Mouse (Mus musculus): ENCODE results near the gene Tbl1x. TPM values are rescaled to one million over a fixed set of nuclear protein-coding genes. Genes with fewer than 3 reads are reported as not detected.

Tbl1x gene
- polyA plus RNA-seq, 1 experiment from 2014 or later = 68.8 TPM

GRCm38 (mm10) chrX:77579964-77580363 lies 69.2 kb downstream of the Tbl1x start:
- H3K4me2 ChIP-seq = no peak overlapping the region
- no peak for ATAC-seq (ENCODE audit: low FRiP score)
- H3K27ac ChIP-seq = no peak overlapping the region
- H3K9me3 ChIP-seq = no peaks in the 10 kb centered on the region
- no peak overlapping the region for H3K4me3 ChIP-seq (replicated peaks)
- no peak overlapping the region for H3K9ac ChIP-seq
- H3K4me1 ChIP-seq = no peaks in the 10 kb centered on the region
- no peaks in the 10 kb centered on the region for H3K36me3 ChIP-seq (replicated peaks)
- H3K27me3 ChIP-seq = no peaks in the 10 kb centered on the region
- WGBS = 84% methylated on average over 4 of the region's 4 CpGs

DNA sequence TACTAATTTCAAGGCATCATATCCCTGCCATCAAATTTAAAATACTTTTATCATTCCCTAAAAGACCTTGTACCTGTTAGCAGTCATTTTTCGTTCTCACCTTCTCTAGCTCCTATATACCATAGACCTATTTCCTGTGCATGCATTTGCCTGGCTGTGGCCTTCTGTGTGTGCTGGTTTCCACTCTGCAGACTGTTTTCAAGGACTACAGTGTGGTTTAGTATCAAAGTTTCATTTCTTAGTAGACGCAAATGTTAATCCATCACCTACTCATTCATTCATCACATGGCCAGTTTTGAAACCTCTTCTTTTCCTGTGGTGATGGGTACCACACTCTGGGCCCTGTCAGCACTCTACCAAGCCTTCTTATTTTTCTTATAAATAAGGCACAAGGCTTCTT lies 75.2 kb downstream of the Tbl1x start:
- no peaks in the 10 kb centered on the region for H3K27me3 ChIP-seq
- no peak overlapping the region for H3K9ac ChIP-seq
- no peak overlapping the region for H3K4me3 ChIP-seq (replicated peaks)
- H3K4me2 ChIP-seq = no peak overlapping the region
- H3K36me3 ChIP-seq (replicated peaks) = no peaks in the 10 kb centered on the region
- no peaks in the 10 kb centered on the region for H3K9me3 ChIP-seq
- H3K4me1 ChIP-seq = no peaks in the 10 kb centered on the region
- WGBS = 92% methylated on average over 2 of the region's 2 CpGs
- ATAC-seq (ENCODE audit: low FRiP score) = no peak
- H3K27ac ChIP-seq = no peak overlapping the region

DNA sequence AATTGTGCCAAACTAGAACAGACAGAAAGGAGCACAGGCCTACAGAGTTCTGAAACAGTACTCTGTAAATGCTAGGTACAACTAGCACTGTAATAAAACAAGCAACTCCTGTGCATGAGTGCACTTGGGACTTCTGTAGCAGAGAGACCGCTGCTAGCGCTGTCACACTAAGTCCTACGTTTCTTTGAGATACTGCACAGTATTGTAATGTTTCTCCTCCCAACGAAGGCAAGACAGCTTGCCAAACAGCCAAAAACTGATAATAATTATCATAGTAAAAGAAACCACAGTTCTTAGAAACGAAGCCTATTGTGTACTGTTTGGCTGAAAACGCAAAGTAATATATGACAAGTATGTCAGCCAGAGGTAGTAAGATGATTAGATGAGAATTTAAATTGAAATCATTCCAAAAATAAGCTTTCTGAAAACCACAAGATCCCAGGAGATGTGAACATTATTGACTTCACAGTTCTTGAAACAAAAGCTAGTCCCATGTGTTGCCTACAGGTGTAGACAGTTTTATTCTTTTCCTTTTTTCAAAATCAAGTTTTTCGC lies 83.9 kb downstream of the Tbl1x start:
- Histone ChIP-seq H3K4me1 (no peaks in the 10 kb centered on the region), H3K9me3 (no peaks in the 10 kb centered on the region), H3K36me3 (replicated peaks) (no peaks in the 10 kb centered on the region), H3K4me3 (replicated peaks) (no peak overlapping the region), H3K4me2 (no peak overlapping the region), H3K9ac (no peak overlapping the region), H3K27me3 (no peaks in the 10 kb centered on the region), H3K27ac (no peak overlapping the region)
- ATAC-seq (ENCODE audit: low FRiP score) = no peak
- 81% methylated on average over 7 of the region's 7 CpGs for WGBS

GRCm38 (mm10) chrX:77597674-77598073 lies 86.9 kb downstream of the Tbl1x start:
- ATAC-seq (ENCODE audit: low FRiP score) = no peak
- Histone ChIP-seq H3K27me3 (no peaks in the 10 kb centered on the region), H3K9me3 (no peaks in the 10 kb centered on the region), H3K9ac (no peak overlapping the region), H3K27ac (no peak overlapping the region), H3K4me1 (no peaks in the 10 kb centered on the region), H3K4me2 (no peak overlapping the region), H3K4me3 (replicated peaks) (no peak overlapping the region), H3K36me3 (replicated peaks) (no peaks in the 10 kb centered on the region)

- Histone ChIP-seq H3K4me2 (no peak overlapping the region), H3K36me3 (replicated peaks) (no peaks in the 10 kb centered on the region), H3K9ac (no peak overlapping the region), H3K4me3 (replicated peaks) (no peak overlapping the region), H3K27me3 (no peaks in the 10 kb centered on the region), H3K9me3 (no peaks in the 10 kb centered on the region), H3K27ac (no peak overlapping the region), H3K4me1 (no peaks in the 10 kb centered on the region)
- no peak for ATAC-seq (ENCODE audit: low FRiP score)
- whole genome bisulfite sequencing = 73% methylated on average over 2 of the region's 2 CpGs
Observed at GRCm38 (mm10) chrX:77598736-77599135, 87.9 kb downstream of the Tbl1x start.

DNA sequence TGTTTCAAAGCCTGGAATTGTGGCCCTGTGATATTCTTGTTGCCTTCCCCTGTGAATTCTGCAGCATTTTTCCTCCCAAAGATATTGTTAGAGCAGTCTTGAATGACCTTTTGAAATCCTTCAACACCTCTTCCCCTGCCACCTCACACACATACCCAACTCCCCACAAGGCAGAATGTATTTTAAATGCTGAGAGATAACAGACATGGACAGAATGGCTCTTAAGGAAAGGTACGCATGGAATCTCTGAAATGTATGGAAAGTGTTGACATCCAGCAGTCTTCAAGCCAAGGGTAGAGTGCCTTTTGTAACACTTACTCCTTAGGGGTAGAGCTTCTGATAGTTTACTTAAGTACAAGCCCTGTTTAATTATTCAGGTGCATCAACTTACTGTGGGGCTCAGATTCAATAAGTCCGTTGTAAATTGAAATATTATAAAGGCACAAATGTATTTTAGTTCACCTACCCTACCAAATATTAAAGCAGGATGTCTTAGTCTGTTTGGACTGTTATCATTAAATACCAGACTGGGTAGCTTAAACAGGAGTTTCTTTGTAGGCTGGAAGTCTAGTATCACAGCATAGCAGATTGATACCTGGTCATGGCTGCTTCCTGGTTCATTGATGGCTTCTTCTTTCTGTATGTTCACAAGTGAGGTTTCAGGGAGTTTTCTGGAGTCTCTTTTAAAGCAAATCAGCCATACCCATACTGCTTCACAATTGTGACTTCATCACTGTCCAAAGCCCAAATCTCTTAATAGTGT lies 92.9 kb downstream of the Tbl1x start:
- Histone ChIP-seq H3K9me3 (no peaks in the 10 kb centered on the region), H3K4me3 (replicated peaks) (no peak overlapping the region), H3K9ac (no peak overlapping the region), H3K36me3 (replicated peaks) (no peaks in the 10 kb centered on the region), H3K27ac (no peak overlapping the region), H3K4me2 (no peak overlapping the region), H3K4me1 (no peaks in the 10 kb centered on the region), H3K27me3 (no peaks in the 10 kb centered on the region)
- 93% methylated on average over 2 of the region's 2 CpGs for WGBS
- ATAC-seq (ENCODE audit: low FRiP score) = no peak

GRCm38 (mm10) chrX:77607488-77607887 lies 96.7 kb downstream of the Tbl1x start:
- no peaks in the 10 kb centered on the region for H3K4me1 ChIP-seq
- no peak overlapping the region for H3K27ac ChIP-seq
- no peak for ATAC-seq (ENCODE audit: low FRiP score)
- H3K36me3 ChIP-seq (replicated peaks) = no peaks in the 10 kb centered on the region
- no peak overlapping the region for H3K4me2 ChIP-seq
- no peak overlapping the region for H3K9ac ChIP-seq
- no peaks in the 10 kb centered on the region for H3K27me3 ChIP-seq
- WGBS = 57% methylated on average over 1 of the region's 1 CpGs
- H3K4me3 ChIP-seq (replicated peaks) = no peak overlapping the region
- H3K9me3 ChIP-seq = no peaks in the 10 kb centered on the region

DNA sequence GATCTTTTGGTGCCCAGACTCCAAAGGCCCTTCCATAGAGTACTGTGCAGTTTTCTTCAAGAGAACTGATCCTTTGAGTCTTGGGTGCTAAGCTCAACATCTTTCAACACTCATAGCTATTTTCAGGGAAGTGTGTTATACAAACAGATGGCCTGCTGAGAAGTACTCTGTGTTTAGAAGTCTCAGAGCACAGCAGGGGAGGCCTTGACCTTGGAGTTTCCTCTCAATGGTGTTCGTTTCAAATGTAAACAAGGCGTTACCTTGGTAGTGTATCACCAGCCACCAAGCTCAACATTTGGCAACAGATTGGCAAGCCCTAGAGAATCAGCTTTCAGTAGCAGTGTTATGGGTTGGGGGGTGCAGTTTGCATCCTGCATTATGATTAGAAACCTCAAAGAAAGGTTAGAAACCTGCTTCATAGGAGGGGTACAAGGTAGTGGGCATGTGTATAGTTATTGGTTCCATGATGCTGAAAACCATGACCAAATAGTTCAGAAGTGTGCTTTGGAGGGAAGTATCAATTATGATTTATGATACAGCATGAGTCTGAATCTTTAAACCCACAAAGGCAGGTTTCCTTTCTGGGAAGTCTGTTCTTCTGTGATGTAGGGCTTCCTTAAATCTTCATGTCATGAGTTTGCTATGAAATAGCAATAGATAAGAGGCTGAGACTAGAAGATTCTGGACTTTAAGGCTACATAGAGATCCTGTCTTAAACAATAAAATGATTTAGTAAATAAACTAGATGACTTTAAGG lies 98.3 kb downstream of the Tbl1x start:
- ATAC-seq (ENCODE audit: low FRiP score) = no peak
- Histone ChIP-seq H3K4me1 (no peaks in the 10 kb centered on the region), H3K9me3 (no peaks in the 10 kb centered on the region)

DNA sequence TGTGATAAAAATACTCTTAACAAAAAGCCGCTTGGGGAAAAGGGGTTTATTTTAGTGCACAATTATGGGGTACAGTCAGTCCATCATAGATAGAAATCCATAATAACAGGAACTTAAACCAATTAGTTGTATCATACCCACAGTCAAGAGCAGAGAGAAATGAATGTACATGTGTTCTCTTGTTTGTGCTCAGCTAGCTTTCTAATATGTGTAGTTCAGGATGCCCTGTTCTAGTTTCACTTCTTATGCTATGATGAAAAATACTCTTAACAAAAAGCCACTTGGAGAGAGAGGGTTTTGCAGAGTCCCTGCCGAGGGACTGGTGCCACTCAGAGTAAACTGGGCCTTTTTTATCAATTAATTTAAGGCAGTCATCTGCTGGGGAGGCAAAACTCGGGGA lies 101.1 kb downstream of the Tbl1x start:
- H3K36me3 ChIP-seq (replicated peaks) = no peaks in the 10 kb centered on the region
- no peak for ATAC-seq (ENCODE audit: low FRiP score)
- no peaks in the 10 kb centered on the region for H3K27me3 ChIP-seq
- H3K4me3 ChIP-seq (replicated peaks) = no peak overlapping the region
- H3K9ac ChIP-seq = no peak overlapping the region
- no peak overlapping the region for H3K27ac ChIP-seq
- no peaks in the 10 kb centered on the region for H3K9me3 ChIP-seq
- no peaks in the 10 kb centered on the region for H3K4me1 ChIP-seq
- H3K4me2 ChIP-seq = no peak overlapping the region
- WGBS = 78% methylated on average over 3 of the region's 3 CpGs

More for the DNA sequence above, 98.3 kb downstream of the Tbl1x start:
- Histone ChIP-seq H3K4me2 (no peak overlapping the region), H3K9ac (no peak overlapping the region), H3K4me3 (replicated peaks) (no peak overlapping the region), H3K27ac (no peak overlapping the region), H3K27me3 (no peaks in the 10 kb centered on the region), H3K36me3 (replicated peaks) (no peaks in the 10 kb centered on the region)
- 57% methylated on average over 2 of the region's 2 CpGs for WGBS

DNA sequence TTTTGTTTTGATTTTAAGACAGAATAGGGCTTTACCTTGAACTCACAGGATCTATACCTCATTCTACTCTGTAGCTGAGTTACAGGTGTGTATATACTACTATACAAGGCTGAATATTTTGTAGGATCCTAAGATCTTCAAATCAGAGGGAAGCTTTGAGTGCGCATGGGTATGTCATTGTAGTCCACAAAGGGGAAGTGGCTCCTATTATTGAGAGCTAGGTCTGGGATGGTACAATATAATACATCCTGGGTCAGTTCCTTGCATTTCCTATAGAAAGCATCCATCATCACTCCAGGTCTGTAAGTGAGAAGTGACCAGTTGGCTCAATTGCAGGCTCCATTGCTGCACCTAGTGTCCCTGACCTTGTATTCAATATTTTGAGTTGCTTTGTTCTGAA lies 102.2 kb downstream of the Tbl1x start:
- ATAC-seq (ENCODE audit: low FRiP score) = no peak

GRCm38 (mm10) chrX:77615735-77616293 lies 105.0 kb downstream of the Tbl1x start:
- no peak overlapping the region for H3K4me2 ChIP-seq
- H3K27me3 ChIP-seq = no peaks in the 10 kb centered on the region
- H3K9ac ChIP-seq = no peak overlapping the region
- no peaks in the 10 kb centered on the region for H3K36me3 ChIP-seq (replicated peaks)
- no peak for ATAC-seq (ENCODE audit: low FRiP score)
- no peaks in the 10 kb centered on the region for H3K4me1 ChIP-seq
- WGBS = 87% methylated on average over 4 of the region's 4 CpGs
- no peak overlapping the region for H3K4me3 ChIP-seq (replicated peaks)
- H3K9me3 ChIP-seq = no peaks in the 10 kb centered on the region
- H3K27ac ChIP-seq = no peak overlapping the region

More for the DNA sequence above, 102.2 kb downstream of the Tbl1x start:
- Histone ChIP-seq H3K4me1 (no peaks in the 10 kb centered on the region), H3K36me3 (replicated peaks) (no peaks in the 10 kb centered on the region), H3K4me2 (no peak overlapping the region), H3K27ac (no peak overlapping the region), H3K4me3 (replicated peaks) (no peak overlapping the region), H3K9me3 (no peaks in the 10 kb centered on the region), H3K27me3 (no peaks in the 10 kb centered on the region), H3K9ac (no peak overlapping the region)
- WGBS = 96% methylated on average over 1 of the region's 1 CpGs

- Histone ChIP-seq H3K27ac (no peak overlapping the region), H3K4me2 (no peak overlapping the region), H3K9ac (no peak overlapping the region), H3K27me3 (no peaks in the 10 kb centered on the region), H3K4me3 (replicated peaks) (no peak overlapping the region), H3K36me3 (replicated peaks) (no peaks in the 10 kb centered on the region), H3K9me3 (no peaks in the 10 kb centered on the region), H3K4me1 (no peaks in the 10 kb centered on the region)
- ATAC-seq (ENCODE audit: low FRiP score) = no peak
- WGBS = 84% methylated on average over 6 of the region's 6 CpGs
Observed at GRCm38 (mm10) chrX:77617368-77618144, 106.7 kb downstream of the Tbl1x start.

All from forebrain, embryonic 12.5 days (tissue).